Mouse (Mus musculus): ENCODE measurements around the gene Ankrd6. TPM values are rescaled to one million over a fixed set of nuclear protein-coding genes. Genes with fewer than 3 reads are reported as not detected.
A peak's percentile ranks its signal among the peaks of the same experiment; 100 is the strongest.

Gene Ankrd6
- polyA plus RNA-seq, 1 experiment from 2014 or later: 10.1 TPM

DNA sequence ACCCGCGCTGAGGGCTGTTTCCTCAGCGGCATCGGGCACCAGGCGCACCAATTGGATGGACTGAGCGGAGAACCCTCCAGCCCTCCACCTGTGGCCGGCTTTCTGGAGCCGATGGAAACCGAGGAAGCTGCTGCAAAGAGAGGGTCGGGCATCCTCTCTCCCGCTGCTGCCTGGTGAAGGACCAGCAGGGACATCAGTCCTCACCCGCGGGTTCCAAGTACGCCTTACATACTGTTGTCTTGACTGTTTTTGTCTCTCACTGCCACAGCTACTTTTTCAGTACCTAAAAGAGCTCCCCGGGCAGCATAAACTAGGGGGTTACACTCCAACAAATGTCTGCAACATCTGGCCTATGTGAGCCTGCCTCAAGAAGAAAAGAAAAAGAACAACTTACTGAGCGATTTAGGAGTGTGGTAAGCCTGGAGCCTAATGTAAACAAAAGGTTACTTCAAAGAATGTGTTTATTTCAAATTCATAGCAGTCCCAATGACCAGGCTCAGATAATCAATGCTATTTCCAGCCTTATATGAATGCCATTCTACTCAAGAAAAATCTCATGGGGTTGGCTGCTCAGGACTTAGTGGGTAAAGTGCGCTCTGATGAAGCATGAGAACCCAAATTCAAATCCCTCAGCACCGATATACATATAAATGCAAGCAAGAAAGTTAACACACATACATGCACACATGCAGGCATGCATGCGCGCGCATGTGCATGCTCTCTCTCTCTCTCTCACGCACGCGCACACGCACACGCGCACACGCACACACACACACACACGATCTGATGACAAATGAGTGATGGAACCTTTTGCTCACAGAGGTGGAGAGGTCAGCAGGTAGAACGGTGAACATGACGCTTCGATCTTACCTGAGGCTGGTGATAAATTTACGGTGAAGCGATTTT lies 647 bp upstream of the Ankrd6 start:
- DNase-seq (ENCODE audit: low spot score): peak; percentile 53

DNA sequence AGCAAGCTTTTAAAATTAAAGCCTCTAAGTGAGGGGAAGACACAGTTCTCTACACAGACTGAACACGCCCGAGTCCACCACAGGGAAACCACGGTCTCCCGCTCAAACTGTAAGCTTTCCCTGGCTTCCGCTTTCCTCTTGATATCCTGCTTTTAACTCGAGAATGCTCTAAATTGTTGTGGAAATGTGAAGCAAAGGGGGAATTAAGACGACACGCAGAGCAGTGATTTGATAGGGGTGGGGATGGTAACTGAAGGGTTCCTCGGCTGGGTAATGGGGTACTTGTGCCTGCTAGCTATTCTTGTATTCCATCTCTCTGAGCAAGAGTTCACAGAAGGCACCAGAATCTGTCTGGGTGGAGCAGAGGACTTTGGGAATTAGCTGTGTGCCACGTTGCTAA lies 1.9 kb downstream of the Ankrd6 start:
- DNase-seq (ENCODE audit: low spot score): no peak

DNA sequence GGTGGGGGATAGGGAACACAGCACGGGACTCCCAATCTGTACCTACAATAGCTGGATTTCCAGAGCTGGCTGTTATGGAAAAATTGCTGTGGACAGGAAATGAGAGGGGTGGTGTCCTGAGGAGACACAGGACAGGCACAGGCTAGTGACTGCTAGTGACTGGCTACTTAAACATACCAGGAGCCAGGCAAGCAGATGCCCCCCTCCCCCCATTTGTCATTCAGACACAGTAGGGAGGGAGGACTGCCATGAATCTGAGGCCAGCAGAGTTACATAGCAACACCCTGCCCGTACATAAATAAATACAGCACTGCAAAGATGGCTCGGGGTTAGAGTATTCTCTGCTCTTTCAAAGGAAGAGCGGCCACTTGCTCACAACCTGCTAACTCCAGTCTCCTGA lies 3.0 kb downstream of the Ankrd6 start:
- no peak for DNase-seq (ENCODE audit: low spot score)

DNA sequence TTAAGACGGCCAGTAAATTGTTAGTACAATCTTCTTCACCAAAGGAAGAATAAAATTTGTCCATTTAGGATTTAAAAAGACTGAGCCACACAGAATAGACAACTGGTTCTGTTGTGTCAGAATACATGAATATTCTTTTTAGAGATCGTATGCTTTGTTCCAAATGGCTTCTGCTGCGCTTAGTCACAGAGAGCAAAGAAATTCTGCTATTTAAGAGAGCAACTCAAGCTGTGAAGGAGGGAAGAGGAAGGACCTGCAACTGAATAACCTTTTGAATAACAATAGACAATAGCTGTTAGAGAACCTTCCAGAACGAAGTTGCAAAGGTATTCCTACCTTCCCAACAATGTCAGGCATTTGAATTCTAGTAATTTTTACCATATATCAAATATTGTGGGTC lies 9.7 kb downstream of the Ankrd6 start:
- DNase-seq (ENCODE audit: low spot score): no peak

DNA sequence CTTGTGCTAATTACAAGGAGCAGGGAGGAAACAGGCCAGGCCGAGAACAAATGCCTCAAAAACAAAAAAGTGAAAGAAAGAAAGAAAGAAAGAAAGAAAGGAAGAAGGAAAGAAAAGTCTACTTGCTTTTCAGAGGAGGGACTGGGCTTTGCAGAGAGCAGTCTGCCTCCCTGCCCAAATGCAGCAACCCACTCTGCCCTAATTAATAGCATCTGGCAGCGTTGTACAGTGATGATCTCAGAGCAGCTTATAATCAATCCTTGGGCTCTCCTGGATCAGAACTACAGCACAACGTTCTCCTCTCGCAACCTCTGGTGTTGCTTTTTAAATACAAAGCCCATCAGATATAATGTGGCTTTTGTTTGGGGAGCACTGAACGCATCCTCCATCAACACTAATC lies 10.7 kb downstream of the Ankrd6 start:
- DNase-seq (ENCODE audit: low spot score): no peak

DNA sequence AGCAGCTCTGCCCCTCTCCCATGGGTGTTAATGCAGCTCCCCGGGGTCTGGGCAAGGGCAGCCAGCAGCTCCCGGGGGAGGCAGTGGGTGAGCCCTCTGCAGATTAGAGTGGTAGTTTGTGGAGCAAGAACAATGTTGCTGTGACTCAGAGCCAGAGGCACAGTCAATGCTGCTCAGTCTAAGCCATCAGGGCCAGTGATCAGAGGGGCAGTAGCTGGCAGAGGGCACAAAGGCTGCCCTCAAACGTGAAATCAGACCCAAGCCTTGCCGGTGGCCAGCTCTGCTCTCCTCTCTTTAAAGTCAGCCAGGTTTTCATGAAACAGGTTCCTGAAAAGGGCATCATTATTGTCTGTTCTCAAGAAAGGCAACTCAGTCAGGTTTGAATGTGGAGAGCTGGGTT lies 11.1 kb downstream of the Ankrd6 start:
- DNase-seq (ENCODE audit: low spot score): no peak

DNA sequence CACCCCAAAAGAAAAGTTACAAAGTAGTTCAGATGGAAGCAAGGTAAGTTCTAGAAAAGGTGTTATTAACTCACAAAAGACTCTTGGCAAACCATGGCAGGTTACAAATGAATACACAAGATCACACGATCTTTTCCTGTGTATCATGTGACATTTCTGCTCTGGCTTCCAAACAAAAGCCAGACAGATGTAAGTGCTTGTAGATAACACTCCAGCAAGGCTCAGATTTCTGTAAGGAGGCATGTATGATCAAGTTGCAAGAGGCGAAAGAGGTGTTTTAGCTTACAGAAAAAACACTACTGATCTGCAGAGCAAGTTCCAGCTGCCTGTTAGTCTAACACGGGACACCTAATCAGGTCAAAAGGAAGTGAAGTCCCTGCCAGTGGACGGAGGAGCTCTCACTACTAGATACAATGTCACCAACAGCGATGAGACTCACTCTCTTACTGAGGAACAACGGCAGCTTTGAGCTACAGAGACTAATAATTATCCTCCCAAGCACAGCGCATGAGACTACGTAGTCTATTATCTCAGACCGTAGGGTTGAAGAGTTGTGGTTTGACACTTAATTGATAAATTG lies 13.8 kb downstream of the Ankrd6 start:
- DNase-seq (ENCODE audit: low spot score): no peak

DNA sequence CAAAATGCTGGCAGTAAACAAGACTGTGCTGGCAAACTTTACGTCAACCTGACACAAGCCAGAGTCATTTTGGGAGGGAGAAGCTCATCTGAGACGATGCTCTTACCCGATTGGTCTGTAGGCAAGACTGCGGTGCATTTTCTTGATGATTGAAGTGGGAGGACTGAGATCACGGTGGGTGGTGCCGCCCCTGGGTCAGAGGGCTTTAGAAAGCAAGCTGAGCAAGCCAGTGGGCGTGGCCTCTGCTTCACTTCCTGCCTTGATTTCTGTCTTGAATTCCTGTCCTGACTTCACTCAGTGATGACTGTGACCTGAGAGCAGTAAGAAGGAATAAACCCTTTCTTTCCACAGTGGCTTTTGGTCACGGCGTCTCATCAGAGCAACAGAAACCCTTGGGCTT lies 18.6 kb downstream of the Ankrd6 start:
- peak; percentile 47 for DNase-seq (ENCODE audit: low spot score)

DNA sequence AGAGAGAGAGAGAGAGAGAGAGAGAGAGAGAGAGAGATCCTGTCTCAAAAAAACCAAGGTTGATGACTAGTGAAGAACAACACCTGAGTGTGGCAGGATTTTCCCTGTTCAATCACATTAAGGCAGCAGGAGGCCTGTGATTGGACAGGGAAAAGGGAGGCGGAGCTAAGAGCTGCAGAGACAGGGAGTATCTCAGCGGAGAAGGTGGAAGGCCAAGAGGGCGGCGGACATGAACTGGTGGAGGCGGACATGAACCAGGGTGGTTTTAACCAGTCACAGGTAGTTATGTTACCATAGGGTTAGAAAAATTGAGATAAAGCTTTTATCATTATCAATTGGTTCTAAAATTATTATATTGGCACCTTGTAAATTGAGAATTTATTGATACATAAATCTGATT lies 20.9 kb downstream of the Ankrd6 start:
- DNase-seq (ENCODE audit: low spot score): no peak

DNA sequence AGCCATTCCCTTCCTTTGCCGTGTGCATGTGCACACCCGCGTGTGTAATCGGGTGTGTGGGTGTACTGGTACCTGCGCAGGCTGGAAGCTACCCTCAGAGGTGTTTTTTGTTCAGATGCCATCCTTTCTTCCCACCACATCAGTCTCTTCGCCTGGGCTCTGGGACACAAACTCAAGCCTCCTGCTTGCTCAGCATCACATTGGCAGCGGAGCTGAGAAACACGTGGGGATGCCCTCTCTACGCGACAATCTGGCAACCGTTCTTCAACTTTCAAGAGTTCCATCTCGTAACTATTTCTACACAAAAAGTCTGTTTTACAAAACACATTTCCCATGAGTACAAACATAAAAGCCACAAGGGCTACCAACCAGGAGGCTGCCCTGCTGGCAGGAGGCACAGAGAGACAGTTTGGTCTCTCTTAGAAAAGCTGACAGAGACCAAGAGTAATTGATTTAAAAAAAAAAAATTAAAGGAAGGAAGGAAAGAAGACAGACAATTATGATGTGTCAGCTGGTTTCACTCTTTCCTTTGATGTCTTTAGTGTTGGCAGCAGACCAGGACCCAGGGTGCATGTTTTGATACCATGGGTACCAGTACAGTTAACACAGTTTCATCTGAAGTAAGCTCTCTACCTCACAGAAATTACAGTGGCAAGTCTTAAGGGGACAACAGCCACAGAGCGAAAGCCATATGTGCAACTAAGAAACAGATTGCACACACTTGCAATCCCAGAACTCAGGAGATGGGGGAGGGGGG lies 21.8 kb downstream of the Ankrd6 start:
- DNase-seq (ENCODE audit: low spot score): no peak

DNA sequence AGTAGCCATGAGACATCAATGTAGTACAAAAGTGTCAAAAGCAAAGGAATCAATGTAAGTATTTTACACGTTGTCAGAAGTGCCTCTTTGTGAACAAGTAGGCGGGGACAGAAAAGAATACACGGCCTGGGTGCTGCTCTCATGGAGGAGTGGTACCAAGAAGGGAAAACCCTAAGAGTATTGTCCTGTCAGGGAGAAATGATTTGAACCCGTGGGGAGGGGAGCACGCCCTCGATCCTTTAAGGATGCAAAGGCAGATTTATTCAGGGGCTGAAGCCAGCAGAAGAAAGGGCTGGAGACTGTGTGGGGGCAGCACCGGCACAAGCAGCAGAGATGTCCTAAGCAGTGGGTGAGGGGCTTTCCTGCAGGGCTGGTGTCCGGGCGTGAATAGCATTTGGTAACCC lies 26.7 kb downstream of the Ankrd6 start:
- no peak for DNase-seq (ENCODE audit: low spot score)

DNA sequence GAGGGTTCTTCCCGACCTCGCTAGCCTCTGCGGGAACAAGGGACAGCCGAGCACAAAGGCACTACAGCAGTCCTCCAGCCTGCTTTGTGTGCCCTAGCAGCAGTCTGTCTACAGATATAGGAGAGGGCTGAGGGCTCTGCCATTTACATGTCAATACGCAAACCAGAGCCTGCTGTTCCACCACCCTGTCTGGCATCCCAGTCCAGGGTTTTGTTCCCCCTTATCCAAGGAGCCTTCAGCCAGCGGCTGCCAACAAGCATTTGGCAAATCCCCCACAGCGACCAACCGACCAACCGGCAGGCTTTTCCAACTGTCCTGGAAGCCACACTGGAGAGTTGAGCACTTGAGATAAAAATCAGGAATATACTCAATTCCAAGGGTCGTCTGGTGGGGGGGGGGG lies 27.2 kb downstream of the Ankrd6 start:
- DNase-seq (ENCODE audit: low spot score): no peak

DNA sequence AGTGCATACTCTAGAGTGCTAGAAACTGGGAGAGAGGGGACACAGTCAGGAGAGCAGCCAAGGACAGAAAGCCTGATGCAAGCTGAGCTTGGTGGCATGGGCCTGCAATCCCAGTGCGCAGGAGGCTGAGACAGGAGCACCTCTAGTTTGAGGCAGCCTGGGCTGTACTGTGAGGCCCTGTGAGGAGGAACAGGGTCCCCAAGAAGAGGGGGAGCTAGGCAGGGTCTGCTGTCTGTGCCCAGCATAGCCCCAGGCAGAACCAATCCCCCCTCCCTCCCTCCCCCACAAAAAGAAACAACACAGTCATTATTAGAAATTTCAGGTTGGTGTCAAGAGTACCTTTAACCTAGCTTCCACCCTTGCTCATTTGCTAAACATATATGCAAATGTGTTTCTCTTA lies 27.8 kb downstream of the Ankrd6 start:
- no peak for DNase-seq (ENCODE audit: low spot score)

DNA sequence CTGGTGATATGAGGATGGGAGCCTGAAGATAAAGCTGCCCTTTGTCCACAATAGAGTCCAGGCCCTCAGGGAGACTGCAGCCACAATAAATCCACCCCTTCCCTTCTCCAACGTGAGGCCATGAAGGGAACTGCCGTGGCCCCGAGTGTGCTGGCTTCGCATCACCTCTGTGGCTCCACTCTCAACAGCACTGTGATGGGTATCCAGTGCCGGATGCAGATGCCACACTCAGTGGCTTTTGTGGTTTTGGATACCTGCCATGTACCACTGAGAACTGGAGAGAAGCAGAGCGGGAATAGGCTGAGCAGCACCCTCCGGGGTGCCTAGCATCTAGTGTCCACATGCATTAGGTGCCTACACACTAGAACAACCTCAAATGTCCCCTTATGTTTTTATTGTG lies 29.8 kb downstream of the Ankrd6 start:
- peak; percentile 27 for DNase-seq (ENCODE audit: low spot score)

DNA sequence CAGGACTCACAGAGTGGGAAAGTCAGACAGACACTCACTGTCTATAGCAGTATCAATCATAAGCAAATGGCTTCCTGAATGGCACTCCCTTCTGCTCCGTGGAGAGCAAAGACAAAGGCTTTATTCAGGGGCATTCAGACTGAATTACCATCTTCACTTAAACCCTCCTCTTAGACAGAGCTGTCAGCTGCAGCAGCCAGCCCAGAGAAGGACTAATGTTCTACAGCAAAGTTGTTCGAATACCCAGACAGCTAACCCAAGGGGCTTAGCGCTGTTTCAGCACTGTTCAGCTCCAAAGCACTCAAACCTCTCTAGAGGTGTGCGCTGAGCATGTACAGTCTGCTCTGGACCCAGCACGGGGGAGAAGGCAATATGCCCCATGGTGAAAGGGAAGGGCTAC lies 32.1 kb downstream of the Ankrd6 start:
- DNase-seq (ENCODE audit: low spot score): no peak

DNA sequence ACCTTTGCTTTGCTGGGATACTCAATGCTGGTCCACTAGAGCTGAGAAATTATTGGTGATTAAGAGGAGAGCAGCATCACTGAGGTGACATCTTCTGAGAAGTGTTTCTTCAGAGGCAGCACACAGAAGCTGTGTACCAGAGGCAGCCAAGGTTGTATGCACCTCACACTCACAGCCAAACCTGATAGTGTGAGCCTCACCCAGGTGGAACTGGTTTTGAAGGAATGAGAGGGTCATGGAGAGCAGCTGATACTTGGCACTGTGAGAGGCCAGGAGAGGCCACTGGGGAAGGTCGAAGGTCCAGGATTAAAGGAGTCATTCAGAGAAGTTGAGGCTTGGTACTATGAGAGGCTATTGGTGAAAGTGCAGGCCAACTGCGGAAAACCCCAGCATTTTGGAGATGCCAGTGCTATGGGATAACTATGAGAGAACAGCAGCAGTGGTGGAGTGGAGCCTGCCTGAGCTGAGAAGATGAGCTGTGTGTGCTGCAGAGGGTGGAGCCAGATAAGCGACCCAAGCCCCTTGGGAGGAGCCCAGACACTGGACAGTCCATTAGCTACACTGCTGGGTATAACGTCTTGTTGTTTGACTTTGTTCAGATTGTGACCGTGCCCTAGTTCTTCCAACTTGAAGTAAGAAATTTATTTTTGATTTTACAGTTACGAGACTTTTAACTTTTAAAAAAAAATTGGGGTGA lies 33.8 kb downstream of the Ankrd6 start:
- no peak for DNase-seq (ENCODE audit: low spot score)

DNA sequence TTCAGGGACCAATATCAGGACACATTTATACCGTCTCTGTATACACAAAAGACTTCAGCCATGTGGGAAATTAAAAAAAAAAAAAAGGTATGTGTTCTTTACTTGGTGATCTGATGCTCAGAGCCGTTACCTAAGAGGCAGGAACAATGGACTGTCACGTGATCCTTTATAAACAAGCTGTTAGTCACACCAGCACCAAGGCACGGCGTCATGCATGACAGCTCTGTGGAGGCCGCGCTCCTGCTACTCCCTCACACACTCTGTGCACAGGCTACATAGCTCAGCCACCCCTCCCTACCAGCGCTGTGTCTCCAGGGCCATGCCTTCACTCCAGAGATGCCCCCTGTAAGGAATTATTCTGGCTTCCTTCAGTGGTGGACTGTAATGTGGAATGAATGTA lies 34.7 kb downstream of the Ankrd6 start:
- DNase-seq (ENCODE audit: low spot score): no peak

DNA sequence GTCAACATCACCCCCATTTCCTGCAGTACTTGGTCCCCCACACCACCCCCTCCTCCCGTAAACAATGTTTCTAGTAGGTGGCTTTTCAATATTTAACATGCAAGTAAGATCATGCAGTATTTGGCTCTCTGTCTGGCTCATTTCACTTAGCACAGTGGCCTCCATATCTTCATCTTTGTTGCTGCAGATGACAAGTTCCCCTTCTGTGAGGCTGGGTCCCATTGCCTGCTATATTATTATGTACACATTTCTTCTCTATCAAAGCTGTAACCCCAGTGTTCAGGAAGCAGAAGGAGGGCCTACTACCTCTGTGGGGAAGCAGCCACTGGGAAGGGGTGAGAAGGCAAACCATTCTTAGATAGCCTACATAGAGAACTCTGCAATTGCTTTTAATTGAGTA lies 40.6 kb downstream of the Ankrd6 start:
- DNase-seq (ENCODE audit: low spot score): no peak

DNA sequence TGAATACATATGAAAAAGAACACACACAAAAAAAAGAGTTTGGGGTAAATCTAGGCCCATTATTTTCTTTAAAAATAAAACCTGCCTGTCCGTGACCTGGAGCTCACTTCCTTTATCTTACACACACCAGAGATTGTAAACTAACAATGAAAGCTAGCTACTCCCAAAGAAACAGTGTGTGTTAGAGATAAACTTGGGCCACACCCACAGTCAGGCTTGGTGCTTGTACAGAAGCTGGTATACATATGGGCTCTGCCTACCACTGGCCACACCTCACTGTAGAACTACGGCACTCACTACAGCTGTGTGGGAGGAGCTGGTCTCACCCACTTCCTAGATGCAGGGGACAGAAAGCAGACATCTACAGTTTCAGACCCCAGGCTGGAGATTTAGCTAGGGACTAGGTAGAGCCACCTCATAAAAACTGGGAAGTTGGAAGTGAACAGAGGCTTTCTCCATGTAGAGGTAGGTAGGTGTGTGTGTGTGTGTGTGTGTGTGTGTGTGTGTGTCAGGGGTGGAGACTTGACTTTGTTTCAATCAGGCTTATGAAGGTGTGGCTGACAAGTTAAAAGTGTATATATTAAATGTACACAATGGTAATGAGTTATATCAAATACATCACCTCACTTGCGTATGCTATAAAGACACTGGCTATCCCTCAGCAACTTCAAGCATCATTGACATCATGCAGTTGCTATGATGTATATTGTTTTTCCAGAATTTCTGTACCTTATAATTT lies 41.2 kb downstream of the Ankrd6 start:
- peak; percentile 73 for DNase-seq (ENCODE audit: low spot score)

DNA sequence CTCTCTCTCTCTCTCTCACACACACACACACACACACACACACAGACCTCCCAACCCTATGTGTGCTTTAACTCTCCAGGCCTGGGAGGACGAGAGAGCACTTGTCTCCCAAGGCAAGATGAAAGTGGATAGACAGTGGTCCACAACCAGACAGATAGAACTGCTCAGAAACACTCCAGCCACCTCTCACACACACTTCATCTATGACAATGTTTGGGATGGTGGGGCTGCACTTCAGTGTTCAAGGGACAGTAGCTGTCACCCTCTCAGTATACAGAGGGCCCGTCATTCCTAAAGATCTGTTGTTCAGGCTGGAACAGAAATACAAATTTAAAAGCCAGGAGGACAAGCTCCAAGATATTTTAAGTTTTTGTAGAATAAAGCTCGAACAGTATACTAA lies 43.0 kb downstream of the Ankrd6 start:
- no peak for DNase-seq (ENCODE audit: low spot score)

DNA sequence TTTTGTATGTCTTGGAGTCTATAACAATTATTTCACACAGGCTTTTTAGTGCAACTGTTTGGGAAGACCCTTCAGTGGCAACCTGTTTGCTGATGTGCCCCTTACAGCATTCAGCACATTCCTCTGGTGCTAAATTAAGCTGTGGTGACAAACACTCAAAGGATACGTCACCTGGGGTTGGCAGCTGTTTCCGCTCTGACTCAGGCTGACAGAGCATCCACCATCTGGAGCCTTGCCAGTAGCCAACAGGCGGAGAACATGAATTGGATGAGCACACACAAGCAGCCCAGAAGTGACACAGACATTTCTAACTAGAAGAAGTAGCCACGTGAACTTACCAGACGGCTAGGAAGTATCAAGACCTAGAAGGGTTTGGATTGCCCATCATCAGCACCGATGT lies 44.0 kb downstream of the Ankrd6 start:
- DNase-seq (ENCODE audit: low spot score): peak; percentile 96

All from thymus, postnatal 0 days (tissue).